Mouse (Mus musculus) midbrain, embryonic 16.5 days (tissue): Measurements from ENCODE around the gene Ctse. TPM values are rescaled to one million over a fixed set of nuclear protein-coding genes. Genes with fewer than 3 reads are reported as not detected.
A peak's percentile ranks its signal among the peaks of the same experiment; 100 is the strongest.

Source experiments
- ATAC-seq: fragments of 200-750 bp; cut with Nextera tagmentation; 2 replicates; pipeline ENCODE4 v1.8.0; 2017; ENCODE audit warnings: moderate TSS enrichment
- H3K27ac ChIP-seq: fragments of 300-500 bp; sonication (generic); 2 replicates; pipeline ENCODE4 v1.5.1; 2014; ENCODE audit warnings: mild to moderate bottlenecking, low read length, mixed read lengths
- H3K27me3 ChIP-seq: fragments of 300-500 bp; sonication (generic); 2 replicates; pipeline ENCODE4 v1.6.1; 2014; ENCODE audit warnings: low read depth, low read length, mixed read lengths; ENCODE audit not compliant: control insufficient read depth, insufficient read depth
- H3K36me3 ChIP-seq: fragments of 300-500 bp; sonication (generic); 2 replicates; pipeline ENCODE4 v1.6.1; 2014; ENCODE audit warnings: mild to moderate bottlenecking, low read length, moderate library complexity, mixed read lengths; ENCODE audit not compliant: control insufficient read depth, insufficient read depth
- H3K4me1 ChIP-seq: fragments of 300-500 bp; sonication (generic); 2 replicates; pipeline ENCODE4 v1.6.1; 2014; ENCODE audit warnings: mild to moderate bottlenecking, low read length, mixed read lengths; ENCODE audit not compliant: control insufficient read depth, insufficient read depth
- H3K4me2 ChIP-seq: fragments of 300-500 bp; sonication (generic); 2 replicates; pipeline ENCODE4 v1.6.1; 2014; ENCODE audit warnings: mild to moderate bottlenecking, low read length, mixed read lengths
- H3K4me3 ChIP-seq: fragments of 300-500 bp; sonication (generic); 2 replicates; pipeline ENCODE4 v1.5.1; 2014; ENCODE audit warnings: low read depth, mild to moderate bottlenecking, low read length, moderate library complexity, mixed read lengths
- H3K9ac ChIP-seq: fragments of 300-500 bp; sonication (generic); 2 replicates; pipeline ENCODE4 v1.6.1; 2014; ENCODE audit warnings: low read depth, low read length, mixed read lengths
- H3K9me3 ChIP-seq: fragments of 300-500 bp; sonication (generic); replicated peaks from 2 replicates; pipeline ENCODE4 v1.6.1; 2014; ENCODE audit warnings: mild to moderate bottlenecking, low read length, mixed read lengths; ENCODE audit not compliant: control insufficient read depth, poor library complexity, severe bottlenecking
- WGBS: fragments of 180-500 bp; shearing (Covaris S2); extraction: QIAGEN DNeasy Blood & Tissue Kit; methylation state at CpG from one replicate; pipeline ENCODE4 v1.1.7; 2014; 5-methylcytosine and 5-hydroxymethylcytosine counted together
- polyA plus RNA-seq: library from polyadenylated mRNA; unstranded; fragments of >200 nt; fragmentation: Nextera tagmentation; extraction: Ambion mirVana; gene quantifications from 2 replicates; pipeline ENCODE4 v1.2.1, GENCODE M21; 2015

Gene Ctse
- polyA plus RNA-seq, 1 experiment from 2014 or later = not detected

DNA sequence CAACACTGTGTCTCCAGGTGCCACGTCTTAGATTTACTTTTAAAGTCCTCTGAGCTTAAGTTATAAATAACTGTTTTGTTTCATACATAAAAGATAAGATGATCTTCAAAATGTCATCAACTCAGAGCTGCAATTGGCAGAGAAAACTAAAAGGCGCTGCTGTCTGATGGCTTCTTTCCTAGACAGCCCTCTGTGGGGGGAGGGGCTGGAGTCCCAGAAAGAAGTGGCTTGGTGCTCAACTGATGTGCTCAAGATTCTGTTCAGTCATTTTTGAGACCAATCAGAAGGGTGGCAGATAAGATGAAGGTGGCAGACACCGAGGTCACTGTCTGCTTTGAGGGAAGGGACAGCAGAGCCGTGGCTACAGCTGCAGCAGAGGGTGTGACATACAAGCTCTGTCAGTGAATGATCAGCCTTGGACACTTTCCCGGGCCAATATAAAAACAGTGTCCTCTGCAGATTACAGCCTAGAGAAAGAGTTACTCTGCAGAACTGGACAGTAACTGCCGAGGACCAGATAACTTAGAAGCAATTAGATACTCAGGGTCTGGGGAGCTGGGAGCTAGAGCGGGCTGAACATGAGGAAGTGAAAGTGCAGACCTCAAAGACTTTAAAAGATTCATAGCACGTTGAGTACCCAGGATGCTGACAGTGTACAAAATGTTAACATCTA is 64.1 kb downstream of the Ctse start:
- no peak overlapping the region for H3K4me3 ChIP-seq
- no peak for ATAC-seq
- 82% methylated on average over 8 of the region's 8 CpGs for WGBS
- no peak overlapping the region for H3K4me2 ChIP-seq
- H3K9ac ChIP-seq = no peak overlapping the region
- H3K9me3 ChIP-seq = no peaks in the 10 kb centered on the region
- H3K27me3 ChIP-seq = no peaks in the 10 kb centered on the region
- H3K27ac ChIP-seq = no peak overlapping the region
- H3K36me3 ChIP-seq = no peaks in the 10 kb centered on the region
- no peaks in the 10 kb centered on the region for H3K4me1 ChIP-seq

GRCm38 (mm10) chr1:131703482-131703881 is 65.4 kb downstream of the Ctse start:
- H3K36me3 ChIP-seq = no peaks in the 10 kb centered on the region
- no peaks in the 10 kb centered on the region for H3K9me3 ChIP-seq
- WGBS = 97% methylated on average over 2 of the region's 2 CpGs
- no peak overlapping the region for H3K4me3 ChIP-seq
- H3K4me2 ChIP-seq = no peak overlapping the region
- H3K27me3 ChIP-seq = no peaks in the 10 kb centered on the region
- no peaks in the 10 kb centered on the region for H3K4me1 ChIP-seq
- H3K9ac ChIP-seq = no peak overlapping the region
- H3K27ac ChIP-seq = no peak overlapping the region
- no peak for ATAC-seq

- H3K27ac ChIP-seq = no peak overlapping the region
Measured at GRCm38 (mm10) chr1:131708338-131708737, 70.2 kb downstream of the Ctse start.

DNA sequence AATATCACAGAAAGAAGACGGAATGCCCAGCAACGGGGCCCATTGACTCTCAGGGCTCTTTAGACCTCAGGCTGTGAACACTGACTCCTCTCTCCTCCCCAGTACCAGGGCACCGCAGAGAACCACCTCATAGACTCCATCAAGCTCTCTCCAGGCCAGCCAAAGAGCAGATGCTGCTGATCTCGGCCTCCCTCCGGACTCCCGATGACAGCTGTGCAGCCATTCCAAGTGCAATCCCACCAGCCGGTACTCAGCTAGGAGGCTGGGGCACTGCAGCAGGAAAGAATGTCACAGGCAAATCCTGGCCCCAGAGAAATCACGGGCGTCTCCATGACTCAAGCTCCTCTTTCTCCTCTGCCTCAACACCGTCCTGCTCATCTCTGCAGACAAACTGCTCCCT is 73.4 kb downstream of the Ctse start:
- no peaks in the 10 kb centered on the region for H3K4me1 ChIP-seq
- H3K4me3 ChIP-seq = no peak overlapping the region
- H3K9me3 ChIP-seq = no peaks in the 10 kb centered on the region
- 80% methylated on average over 10 of the region's 10 CpGs for WGBS
- no peak overlapping the region for H3K9ac ChIP-seq
- no peak overlapping the region for H3K4me2 ChIP-seq
- ATAC-seq = no peak
- no peaks in the 10 kb centered on the region for H3K27me3 ChIP-seq
- no peaks in the 10 kb centered on the region for H3K36me3 ChIP-seq
- H3K27ac ChIP-seq = no peak overlapping the region

More at GRCm38 (mm10) chr1:131708338-131708737, 70.2 kb downstream of the Ctse start:
- Histone ChIP-seq H3K4me3 (no peak overlapping the region), H3K27me3 (no peaks in the 10 kb centered on the region), H3K4me1 (no peaks in the 10 kb centered on the region), H3K36me3 (no peaks in the 10 kb centered on the region), H3K4me2 (no peak overlapping the region), H3K9me3 (no peaks in the 10 kb centered on the region), H3K9ac (no peak overlapping the region)
- no peak for ATAC-seq
- 32% methylated on average over 4 of the region's 4 CpGs for WGBS

- 33% methylated on average over 2 of the region's 2 CpGs for WGBS
- H3K4me1 ChIP-seq = no peaks in the 10 kb centered on the region
- H3K36me3 ChIP-seq = no peaks in the 10 kb centered on the region
- H3K27me3 ChIP-seq = no peaks in the 10 kb centered on the region
- no peak overlapping the region for H3K27ac ChIP-seq
- no peaks in the 10 kb centered on the region for H3K9me3 ChIP-seq
- no peak overlapping the region for H3K4me2 ChIP-seq
- no peak overlapping the region for H3K4me3 ChIP-seq
- peak; percentile 62; the same call in 1 of the 2 replicates for ATAC-seq
- H3K9ac ChIP-seq = no peak overlapping the region
Measured at GRCm38 (mm10) chr1:131712386-131712785, 74.3 kb downstream of the Ctse start.

DNA sequence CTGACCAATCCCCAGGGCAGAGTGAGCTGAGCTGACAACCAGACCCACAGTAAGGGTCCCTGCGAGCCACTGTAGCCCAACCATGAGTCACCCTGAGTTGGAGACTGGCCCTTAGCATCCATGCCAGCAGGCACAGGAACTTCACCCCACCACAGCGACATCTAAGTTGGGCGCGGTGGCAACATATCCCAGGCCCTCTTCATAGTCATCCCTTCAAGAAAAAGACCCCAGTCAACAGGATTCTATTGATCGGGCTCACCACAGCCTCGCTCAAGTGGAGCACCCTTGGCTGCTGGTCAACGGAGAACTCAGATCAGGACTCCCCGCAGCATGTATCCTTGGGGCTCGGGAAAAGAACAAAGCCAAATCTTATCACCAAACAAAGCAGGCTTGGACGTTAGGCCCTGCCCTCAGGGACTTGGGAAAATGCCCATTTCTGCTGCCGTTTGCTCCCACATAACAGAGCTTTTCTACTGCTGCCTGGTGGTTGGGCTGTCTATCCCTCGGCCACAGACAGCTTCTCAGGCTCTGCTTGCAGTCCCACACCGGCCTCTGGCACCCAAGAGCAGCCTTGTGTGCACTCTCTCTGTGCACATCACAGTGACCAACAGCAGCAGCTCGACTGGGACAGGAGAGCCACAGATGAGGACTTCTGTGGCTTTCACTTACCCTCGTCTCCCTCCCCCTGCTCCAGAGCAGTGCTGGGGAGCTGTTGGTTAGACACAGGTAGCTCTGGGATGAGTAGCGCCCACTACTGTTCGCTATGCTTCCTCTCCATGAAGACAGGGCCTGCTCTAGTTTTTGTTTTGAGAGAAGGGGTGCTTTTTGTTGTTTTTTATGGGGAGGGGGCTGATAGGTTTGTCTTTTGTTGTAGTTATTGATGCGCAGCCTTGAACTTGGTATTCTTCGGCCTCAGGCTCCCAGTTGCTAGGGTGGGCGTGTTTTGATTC is 76.6 kb downstream of the Ctse start:
- Histone ChIP-seq H3K9me3 (no peaks in the 10 kb centered on the region), H3K27me3 (no peaks in the 10 kb centered on the region), H3K4me2 (no peak overlapping the region), H3K36me3 (no peaks in the 10 kb centered on the region), H3K9ac (no peak overlapping the region), H3K27ac (no peak overlapping the region), H3K4me3 (no peak overlapping the region), H3K4me1 (no peaks in the 10 kb centered on the region)
- WGBS = 69% methylated on average over 20 of the region's 20 CpGs
- no peak for ATAC-seq

GRCm38 (mm10) chr1:131718952-131719694 is 81.0 kb downstream of the Ctse start:
- ATAC-seq = no peak
- WGBS = 60% methylated on average over 16 of the region's 16 CpGs
- Histone ChIP-seq H3K4me3 (no peak overlapping the region), H3K27me3 (no peaks in the 10 kb centered on the region), H3K9ac (no peak overlapping the region), H3K9me3 (no peaks in the 10 kb centered on the region), H3K4me2 (no peak overlapping the region), H3K4me1 (peaks cover 3% of the 10 kb centered on the region; the same call in 1 of the 2 replicates), H3K27ac (no peak overlapping the region), H3K36me3 (no peaks in the 10 kb centered on the region)

GRCm38 (mm10) chr1:131721989-131722388 is 83.9 kb downstream of the Ctse start:
- H3K27me3 ChIP-seq = no peaks in the 10 kb centered on the region
- H3K27ac ChIP-seq = no peak overlapping the region
- H3K4me2 ChIP-seq = no peak overlapping the region
- no peak overlapping the region for H3K4me3 ChIP-seq
- ATAC-seq = no peak
- peaks cover 3% of the 10 kb centered on the region; the same call in 1 of the 2 replicates for H3K4me1 ChIP-seq
- no peaks in the 10 kb centered on the region for H3K9me3 ChIP-seq
- WGBS = 89% methylated on average over 3 of the region's 3 CpGs
- no peak overlapping the region for H3K9ac ChIP-seq
- no peaks in the 10 kb centered on the region for H3K36me3 ChIP-seq
